ENCODE assay signal across 9 mouse cellular contexts in the genomic region with DNA sequence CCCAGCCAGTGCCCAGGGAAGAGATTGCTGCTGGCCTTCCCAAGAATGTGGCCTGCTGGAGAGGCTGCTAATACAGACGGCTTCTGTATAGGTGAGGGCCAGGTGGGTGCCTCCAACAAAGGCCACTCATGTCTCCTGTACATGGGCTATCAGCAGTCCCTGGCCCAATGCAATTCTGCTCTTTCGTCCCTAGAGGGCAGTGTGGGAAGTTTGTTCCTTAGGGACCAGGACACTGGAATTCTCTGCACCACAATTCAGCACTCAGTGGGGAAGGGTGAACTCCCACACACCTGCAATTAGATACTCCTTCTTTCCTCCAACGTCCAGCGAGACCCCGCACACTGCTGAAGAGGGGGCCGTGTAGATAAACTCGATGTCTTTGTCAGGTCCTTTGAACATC. TPM values are rescaled to one million over a fixed set of nuclear protein-coding genes. Genes with fewer than 3 reads are reported as not detected.
DNase-seq lines count a peak whose midpoint lies in the region; ATAC-seq and TF ChIP-seq lines count a peak whose summit lies in the region.
"Had no signal": no experiment of that assay in that cellular context is flagged by ENCODE, and none has a peak within 500 bp of the region (broad histone marks: within the 10 kb centered on the region; RNA-seq: fewer than 3 reads in every experiment).

No protein-coding gene starts in this region.

- H3K4me1 ChIP-seq in E14TG2a.4 (replicated peaks; ENCODE audit: low read depth, low read length) = peaks cover 28% of the 10 kb centered on the region
- peaks cover 13% of the 10 kb centered on the region for H3K4me1 ChIP-seq in forebrain, embryonic 12.5 days
- H3K4me1 ChIP-seq in liver, embryonic 16.5 days (ENCODE audit: control insufficient read depth, low read depth, low read length) = no peaks in the 10 kb centered on the region; the same call in 1 of the 2 replicates

- H3K4me2 ChIP-seq in forebrain, embryonic 12.5 days = no peak overlapping the region
- no peak overlapping the region for H3K4me2 ChIP-seq in liver, embryonic 16.5 days (ENCODE audit: low read depth, low read length)
- H3K4me2 ChIP-seq: liver, embryonic 15.5 days had no signal

- no peaks in the 10 kb centered on the region for H3K9me3 ChIP-seq in E14TG2a.4 (ENCODE audit: low read length)
- no peaks in the 10 kb centered on the region for H3K9me3 ChIP-seq in forebrain, embryonic 12.5 days
- H3K9me3 ChIP-seq in liver, embryonic 16.5 days (replicated peaks; ENCODE audit: control insufficient read depth, low read length) = no peaks in the 10 kb centered on the region
- H3K9me3 ChIP-seq: liver, embryonic 15.5 days had no signal

- no peak overlapping the region for H3K27ac ChIP-seq in forebrain, embryonic 12.5 days
- no peak overlapping the region for H3K27ac ChIP-seq in liver, embryonic 16.5 days (ENCODE audit: low read length)
- H3K27ac ChIP-seq: liver, embryonic 15.5 days had no signal

- peak; percentile 81; the same call in 1 of the 2 replicates for ATAC-seq in frontal cortex, adult (ENCODE audit: low TSS enrichment)
- peak; percentile 17; the same call in 1 of the 2 replicates for ATAC-seq in forebrain, embryonic 12.5 days (ENCODE audit: low FRiP score)
- peak; percentile 5; the same call in 1 of the 2 replicates for ATAC-seq in liver, embryonic 16.5 days (ENCODE audit: low read depth)

- no peaks in the 10 kb centered on the region for H3K27me3 ChIP-seq in E14TG2a.4 (ENCODE audit: insufficient read depth, low read length)
- no peaks in the 10 kb centered on the region for H3K27me3 ChIP-seq in forebrain, embryonic 12.5 days
- no peaks in the 10 kb centered on the region for H3K27me3 ChIP-seq in liver, embryonic 16.5 days (ENCODE audit: control insufficient read depth, insufficient read depth, low read depth, low read length)
- H3K27me3 ChIP-seq: liver, embryonic 15.5 days had no signal

- no peak overlapping the region for H3K9ac ChIP-seq in forebrain, embryonic 12.5 days
- no peak overlapping the region for H3K9ac ChIP-seq in liver, embryonic 16.5 days (ENCODE audit: low read depth, low read length)
- H3K9ac ChIP-seq: liver, embryonic 15.5 days had no signal

- no peaks in the 10 kb centered on the region for H3K36me3 ChIP-seq in E14TG2a.4 (ENCODE audit: insufficient read depth, low read length)
- peaks cover 43% of the 10 kb centered on the region for H3K36me3 ChIP-seq in forebrain, embryonic 12.5 days (replicated peaks)
- H3K36me3 ChIP-seq in liver, embryonic 16.5 days (ENCODE audit: control insufficient read depth, insufficient read depth) = no peaks in the 10 kb centered on the region
- H3K36me3 ChIP-seq: liver, embryonic 15.5 days had no signal

- TF ChIP-seq CTCF in E14TG2a.4 (conservative IDR thresholded peaks at IDR 0.05; ENCODE audit: low read length) = peak; percentile 99

- WGBS in forebrain, embryonic 12.5 days = 22% methylated on average over 7 of the region's 7 CpGs
- WGBS in liver, embryonic 16.5 days (ENCODE audit: insufficient replicate concordance) = 23% methylated on average over 7 of the region's 7 CpGs

- DNase-seq in frontal cortex, postnatal 10 days (ENCODE audit: low spot score in 2 of 2) = no peak
- peak; percentile 43 for DNase-seq in c-Kit-positive CD71-negative TER-119-negative erythroid progenitor cells, embryonic 14.5 days (ENCODE audit: low read depth)
- peak; percentile 18 for DNase-seq in kidney, adult 11 months
- DNase-seq in retina, embryonic 14.5 days (ENCODE audit: low spot score) = peak; percentile 87

- H3K4me3 ChIP-seq in E14TG2a.4 (replicated peaks; ENCODE audit: low read length) = no peak overlapping the region; the same call in 1 of the 2 replicates
- H3K4me3 ChIP-seq in forebrain, embryonic 12.5 days (replicated peaks) = no peak overlapping the region
- no peak overlapping the region for H3K4me3 ChIP-seq in liver, embryonic 16.5 days (ENCODE audit: low read depth, low read length)
- H3K4me3 ChIP-seq: liver, embryonic 15.5 days had no signal

RNA-seq across cellular contexts. Expression of gene Cep295nl, which starts 25.2 kb away (rescaled TPM):
- 0.32 and 0.41 TPM in 2 replicates for polyA plus RNA-seq in forebrain, embryonic 12.5 days (2016; fragmentation: Nextera tagmentation; extraction: Ambion mirVana)
- not detected in 2 replicates for polyA plus RNA-seq in liver, embryonic 16.5 days (2015; fragmentation: Nextera tagmentation; extraction: Ambion mirVana)
- polyA plus RNA-seq: liver, embryonic 15.5 days had no signal

RNA-seq across cellular contexts. Expression of gene Usp36, which starts 27.1 kb away (rescaled TPM):
- polyA plus RNA-seq in forebrain, embryonic 12.5 days (2016; fragmentation: Nextera tagmentation; extraction: Ambion mirVana) = 17.1 and 19.6 TPM in 2 replicates
- polyA plus RNA-seq in liver, embryonic 16.5 days (2015; fragmentation: Nextera tagmentation; extraction: Ambion mirVana) = 4.9 and 5.7 TPM in 2 replicates

RNA-seq across cellular contexts. Expression of gene Timp2, which starts 38.4 kb away (rescaled TPM):
- 47.0 and 48.0 TPM in 2 replicates for polyA plus RNA-seq in forebrain, embryonic 12.5 days (2016; fragmentation: Nextera tagmentation; extraction: Ambion mirVana)
- 5.1 and 6.1 TPM in 2 replicates for polyA plus RNA-seq in liver, embryonic 16.5 days (2015; fragmentation: Nextera tagmentation; extraction: Ambion mirVana)

Comparison
In these comparisons a context has a peak if more than half of its experiments do, and no peak if none do; other contexts are left out.
1. ATAC-seq: peak in every context shown above with its lines; median percentile 81 in frontal cortex, adult; 17 in forebrain, embryonic 12.5 days; 5 in liver, embryonic 16.5 days.
2. DNase-seq: peak in c-Kit-positive CD71-negative TER-119-negative erythroid progenitor cells, embryonic 14.5 days (single experiment), kidney, adult 11 months (single experiment) and retina, embryonic 14.5 days (single experiment); none in frontal cortex, postnatal 10 days (0 of 2).